Mouse (Mus musculus) testis, adult 2 months (tissue): Measurements from ENCODE around the gene Il17re. TPM values are rescaled to one million over a fixed set of nuclear protein-coding genes. Genes with fewer than 3 reads are reported as not detected.

Experiments used
- H3K27ac ChIP-seq: fragments of 200-500 bp; 2 replicates; pipeline ENCODE4 v1.5.1; 2012; ENCODE audit warnings: low read depth, low read length; ENCODE audit not compliant: control insufficient read depth, insufficient read depth
- H3K27me3 ChIP-seq: fragments of 200-500 bp; 2 replicates; pipeline ENCODE4 v1.6.1; 2012; ENCODE audit warnings: mild to moderate bottlenecking, low read length, moderate library complexity; ENCODE audit not compliant: control insufficient read depth, insufficient read depth
- H3K36me3 ChIP-seq: fragments of 200-500 bp; 2 replicates; pipeline ENCODE4 v1.6.1; 2012; ENCODE audit warnings: mild to moderate bottlenecking, low read length; ENCODE audit not compliant: control insufficient read depth, insufficient read depth
- H3K4me1 ChIP-seq: fragments of 200-500 bp; 2 replicates; pipeline ENCODE4 v1.6.1; 2012; ENCODE audit warnings: low read length; ENCODE audit not compliant: control insufficient read depth, insufficient read depth
- H3K4me3 ChIP-seq: fragments of 200-500 bp; 2 replicates; pipeline ENCODE4 v1.5.1; 2012; ENCODE audit warnings: low read depth, mild to moderate bottlenecking, low read length, moderate library complexity, mixed read lengths; ENCODE audit not compliant: control insufficient read depth
- CTCF ChIP-seq: fragments of 200-500 bp; IDR thresholded peaks from 2 replicates; pipeline ENCODE4 v1.5.1; 2012; ENCODE audit warnings: low read depth, mild to moderate bottlenecking, inconsistent platforms, low read length, moderate library complexity; ENCODE audit not compliant: control insufficient read depth, insufficient read depth, insufficient replicate concordance
- POLR2A ChIP-seq: fragments of 200-500 bp; IDR thresholded peaks from 2 replicates; pipeline ENCODE4 v1.6.1; 2012; ENCODE audit warnings: low read depth, mild to moderate bottlenecking, inconsistent platforms, low read length, moderate library complexity; ENCODE audit not compliant: control insufficient read depth
- polyA plus RNA-seq: library from polyadenylated mRNA; depleted of rRNA; stranded (reverse); fragments of >200 nt; gene quantifications from 2 replicates; pipeline ENCODE4 v1.2.3, GENCODE M21; 2012; rRNA removed

Il17re gene
- polyA plus RNA-seq, 1 experiment, result 7.8 TPM

- Histone ChIP-seq H3K27me3 (no peaks in the 10 kb centered on the region), H3K4me1 (peaks cover 2% of the 10 kb centered on the region), H3K36me3 (no peaks in the 10 kb centered on the region), H3K27ac (no peak overlapping the region), H3K4me3 (no peak overlapping the region)
- no peak for TF ChIP-seq POLR2A
- no peak for TF ChIP-seq CTCF
Observed at GRCm38 (mm10) chr6:113505689-113506088, 47.4 kb downstream of the Il17re start.

- no peak for TF ChIP-seq POLR2A
- TF ChIP-seq CTCF, result no peak
- Histone ChIP-seq H3K36me3 (no peaks in the 10 kb centered on the region), H3K27ac (no peak overlapping the region), H3K27me3 (no peaks in the 10 kb centered on the region), H3K4me1 (no peaks in the 10 kb centered on the region), H3K4me3 (no peak overlapping the region)
Observed at GRCm38 (mm10) chr6:113507130-113507529, 48.8 kb downstream of the Il17re start.

- H3K4me3 ChIP-seq, result no peak overlapping the region
- H3K4me1 ChIP-seq, result no peaks in the 10 kb centered on the region
- H3K27ac ChIP-seq, result peak overlapping the region; percentile 49; the same call in 1 of the 2 replicates
- H3K36me3 ChIP-seq, result no peaks in the 10 kb centered on the region
- TF ChIP-seq CTCF, result no peak
- no peak for TF ChIP-seq POLR2A
- H3K27me3 ChIP-seq, result no peaks in the 10 kb centered on the region
Observed at GRCm38 (mm10) chr6:113508272-113508946, 50.1 kb downstream of the Il17re start.

- no peak overlapping the region for H3K27ac ChIP-seq
- TF ChIP-seq POLR2A (no peak), CTCF (no peak)
- H3K4me1 ChIP-seq, result no peaks in the 10 kb centered on the region
- no peak overlapping the region for H3K4me3 ChIP-seq
- H3K36me3 ChIP-seq, result no peaks in the 10 kb centered on the region
- no peaks in the 10 kb centered on the region for H3K27me3 ChIP-seq
Observed at GRCm38 (mm10) chr6:113508947-113509280, 50.6 kb downstream of the Il17re start.

- TF ChIP-seq POLR2A (no peak), CTCF (no peak)
- no peaks in the 10 kb centered on the region for H3K27me3 ChIP-seq
- H3K36me3 ChIP-seq, result peaks cover 9% of the 10 kb centered on the region
- H3K27ac ChIP-seq, result no peak overlapping the region
- H3K4me1 ChIP-seq, result no peaks in the 10 kb centered on the region
- no peak overlapping the region for H3K4me3 ChIP-seq
Observed at GRCm38 (mm10) chr6:113513944-113514343, 55.7 kb downstream of the Il17re start.

- H3K27me3 ChIP-seq, result no peaks in the 10 kb centered on the region
- TF ChIP-seq CTCF (no peak), POLR2A (no peak)
- H3K4me3 ChIP-seq, result no peak overlapping the region
- H3K4me1 ChIP-seq, result no peaks in the 10 kb centered on the region
- H3K36me3 ChIP-seq, result peaks cover 9% of the 10 kb centered on the region
- no peak overlapping the region for H3K27ac ChIP-seq
Observed at GRCm38 (mm10) chr6:113514600-113514999, 56.3 kb downstream of the Il17re start.

GRCm38 (mm10) chr6:113517434-113518080, 59.3 kb downstream of the Il17re start:
- H3K36me3 ChIP-seq, result peaks cover 9% of the 10 kb centered on the region
- TF ChIP-seq POLR2A (no peak), CTCF (no peak)
- H3K27me3 ChIP-seq, result no peaks in the 10 kb centered on the region
- no peak overlapping the region for H3K4me3 ChIP-seq
- no peak overlapping the region for H3K27ac ChIP-seq
- no peaks in the 10 kb centered on the region for H3K4me1 ChIP-seq

Other genes starting within 250 kb of the Il17re start
- gene Mtmr14, start 220.6 kb upstream of the Il17re start, polyA plus RNA-seq, result 28.6 and 29.8 TPM in 2 replicates
- gene Cpne9, start 176.2 kb upstream of the Il17re start, polyA plus RNA-seq, result 0.34 and 0.58 TPM in 2 replicates
- 11.7 and 12.4 TPM in 2 replicates for gene Brpf1, start 151.3 kb upstream of the Il17re start, polyA plus RNA-seq
- gene Ogg1, start 131.5 kb upstream of the Il17re start, polyA plus RNA-seq, result 30.0 and 31.0 TPM in 2 replicates
- gene Camk1, start 114.5 kb upstream of the Il17re start, polyA plus RNA-seq, result 2.4 and 4.3 TPM in 2 replicates
- 42.3 and 50.3 TPM in 2 replicates for gene Tada3, start 80.6 kb upstream of the Il17re start, polyA plus RNA-seq
- 14.4 and 15.3 TPM in 2 replicates for gene Arpc4, start 80.4 kb upstream of the Il17re start, polyA plus RNA-seq
- 133 and 137 TPM in 2 replicates for gene Ttll3, start 69.2 kb upstream of the Il17re start, polyA plus RNA-seq
- 28.3 and 32.4 TPM in 2 replicates for gene Rpusd3, start 39.1 kb upstream of the Il17re start, polyA plus RNA-seq
- gene Cidec, start 22.7 kb upstream of the Il17re start, polyA plus RNA-seq, result 1.7 and 5.7 TPM in 2 replicates
- gene Jagn1, start 15.9 kb upstream of the Il17re start, polyA plus RNA-seq, result 51.8 and 62.2 TPM in 2 replicates
- gene Il17rc, start 12.9 kb downstream of the Il17re start, polyA plus RNA-seq, result 3.7 and 4.9 TPM in 2 replicates
- 4.6 and 5.0 TPM in 2 replicates for gene Creld1, start 24.8 kb downstream of the Il17re start, polyA plus RNA-seq
- gene Prrt3, start 43.4 kb downstream of the Il17re start, polyA plus RNA-seq, result 0.05 and 0.19 TPM in 2 replicates
- 30.9 and 32.9 TPM in 2 replicates for gene Emc3, start 73.2 kb downstream of the Il17re start, polyA plus RNA-seq
- 17.7 and 19.5 TPM in 2 replicates for gene Fancd2, start 73.2 kb downstream of the Il17re start, polyA plus RNA-seq
- 23.8 and 29.9 TPM in 2 replicates for gene Fancd2os, start 142.2 kb downstream of the Il17re start, polyA plus RNA-seq
- 60.9 and 70.2 TPM in 2 replicates for gene Brk1, start 146.3 kb downstream of the Il17re start, polyA plus RNA-seq
- 222 and 254 TPM in 2 replicates for gene Vhl, start 165.5 kb downstream of the Il17re start, polyA plus RNA-seq
- gene Irak2, start 180.0 kb downstream of the Il17re start, polyA plus RNA-seq, result 2.4 and 3.3 TPM in 2 replicates
- gene Tatdn2, start 238.6 kb downstream of the Il17re start, polyA plus RNA-seq, result 14.2 and 15.9 TPM in 2 replicates